Mouse (Mus musculus) ES-Bruce4 (cell line): ENCODE measurements around the gene Abcc1.

Experiments used
- CTCF ChIP-seq: IDR thresholded peaks from one replicate; pipeline ENCODE4 v1.8.1; 2011; ENCODE audit warnings: low read depth, low read length
- POLR2A ChIP-seq: IDR thresholded peaks from one replicate; pipeline ENCODE4 v1.8.1; 2011; ENCODE audit warnings: low read length; ENCODE audit not compliant: insufficient read depth

DNA sequence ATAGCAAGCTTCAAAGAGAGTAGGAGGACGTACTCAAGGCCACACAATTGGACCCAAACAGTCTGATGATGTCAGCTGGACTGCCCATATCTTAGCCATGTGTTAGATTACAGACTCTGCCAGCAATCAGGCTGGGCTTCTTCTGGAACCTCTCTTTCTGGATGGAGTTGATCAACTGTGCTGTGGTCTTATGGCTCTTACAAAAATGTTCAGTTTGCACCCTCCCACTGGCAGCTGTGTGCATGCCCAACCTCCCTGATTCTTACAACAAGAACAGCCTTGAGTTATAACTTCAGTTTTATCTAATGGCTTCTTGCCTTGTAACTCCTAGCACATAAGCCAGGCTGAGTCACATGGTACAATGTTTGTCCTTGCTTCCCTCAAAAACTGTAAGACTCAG, 33.2 kb upstream of the Abcc1 start:
- TF ChIP-seq POLR2A (no peak), CTCF (no peak)
